Mouse (Mus musculus): Measurements from ENCODE around the gene Dusp11.
"Not testable (repeated sequence)": the region's sequence is repeated elsewhere in the genome, so short reads cannot be mapped to it uniquely, and the experiment has no call there.

DNA sequence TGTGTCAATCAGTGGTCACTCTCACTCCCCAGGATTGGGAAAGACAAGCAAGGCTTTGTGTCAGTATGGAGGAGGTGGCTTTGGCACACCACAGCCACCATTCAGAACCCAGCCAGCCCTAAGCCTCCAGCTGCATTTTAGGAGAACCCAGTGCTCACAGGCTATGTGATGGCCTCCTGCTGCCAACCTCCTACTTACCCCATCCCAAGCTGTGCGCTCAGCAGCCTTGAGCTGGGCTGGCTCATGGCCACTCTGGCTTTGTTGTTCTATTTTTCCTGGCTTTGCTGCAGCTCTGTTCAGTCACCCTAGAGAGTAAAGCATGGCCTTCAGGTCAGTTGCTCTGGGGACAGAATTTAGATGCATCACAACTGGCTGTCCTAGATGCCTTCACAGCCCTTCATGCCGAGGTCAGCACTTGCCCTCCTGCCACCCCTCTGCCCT is 54.5 kb downstream of the Dusp11 start:
- not testable (repeated sequence) for TF ChIP-seq CTCF, EP300 (IDR thresholded peaks at IDR 0.05; ENCODE audit: low read depth)

All from liver, postnatal 0 days (tissue).